8 mouse cellular contexts compared by ENCODE assay signal in the genomic region with DNA sequence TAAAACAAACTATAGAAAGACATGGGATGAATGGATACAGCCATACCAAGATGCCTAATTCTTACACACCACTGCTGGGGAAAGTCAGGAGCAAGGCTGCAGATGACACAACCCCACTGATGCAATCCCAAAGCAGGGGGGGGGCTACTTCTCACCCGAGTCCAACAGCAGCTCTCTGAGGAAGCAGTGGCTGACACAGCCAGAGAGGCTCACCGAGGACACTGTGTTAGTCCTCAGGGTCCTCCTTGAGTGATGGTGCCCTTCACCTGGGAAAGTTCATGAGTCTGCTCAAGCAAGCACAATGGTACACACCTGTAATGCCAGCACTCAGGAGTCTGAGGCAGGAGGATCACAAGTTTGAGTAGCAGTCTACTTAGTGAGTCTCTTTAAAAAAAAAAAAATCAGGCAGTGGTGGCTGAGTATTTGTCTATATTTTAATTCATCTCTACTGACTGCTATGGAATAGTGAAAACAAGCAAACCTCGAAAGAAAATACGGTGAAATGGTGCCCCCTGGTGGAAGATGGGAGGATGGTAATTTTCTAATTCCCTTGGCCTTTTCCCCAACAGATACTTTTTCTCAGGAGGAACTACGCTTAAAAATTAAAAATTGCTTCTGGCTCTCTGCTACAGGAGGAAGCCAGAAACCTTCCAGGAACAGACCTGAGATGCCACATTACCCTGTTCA. TPM values are rescaled to one million over a fixed set of nuclear protein-coding genes. Genes with fewer than 3 reads are reported as not detected.
DNase-seq lines count a peak whose midpoint lies in the region; ATAC-seq lines count a peak whose summit lies in the region.

No protein-coding gene starts in this region.

- no peak overlapping the region for H3K27ac ChIP-seq in liver, embryonic 13.5 days

- no peak overlapping the region for H3K4me2 ChIP-seq in liver, embryonic 13.5 days

- no peaks in the 10 kb centered on the region for H3K27me3 ChIP-seq in liver, embryonic 13.5 days

- H3K36me3 ChIP-seq in liver, embryonic 13.5 days, result peaks cover 14% of the 10 kb centered on the region

- H3K4me1 ChIP-seq in liver, embryonic 13.5 days (replicated peaks), result 0 out of 2 replicates have a peak, but pooled peaks cover 4% of the 10 kb centered on the region

- peak; percentile 19 to 57 for DNase-seq in monocyte, adult 2 months (ENCODE audit: low read depth in 1 of 2, low spot score in 2 of 2)
- peak; percentile 93 for DNase-seq in adrenal gland, adult 2 months
- DNase-seq in embryo, embryonic 11 days, result peak; percentile 74
- DNase-seq in liver, embryonic 13.5 days, result peak; percentile 33
- DNase-seq in right cerebral cortex, postnatal 10 days (ENCODE audit: low spot score in 2 of 2), result peak; percentile 75 to 80

- no peak for ATAC-seq in monocyte, adult 5-6 weeks (replicated peaks; ENCODE audit: insufficient number of reproducible peaks, low FRiP score, low TSS enrichment, poor library complexity, severe bottlenecking)
- peak; percentile 25 to 46; a peak in 2 of 4 replicates for ATAC-seq in hematopoietic stem cell, adult 5-6 weeks (replicated peaks in 1 of 2; ENCODE audit: insufficient read depth in 1 of 2, low FRiP score in 2 of 2, low TSS enrichment in 1 of 2, low read depth in 1 of 2, poor library complexity in 2 of 2, severe bottlenecking in 2 of 2)
- no peak for ATAC-seq in liver, embryonic 13.5 days (ENCODE audit: low read depth)
- ATAC-seq in activated CD4-positive, CD25-positive, alpha-beta regulatory T cell, adult 4 months, result no peak

- 21% methylated on average over 5 of the region's 5 CpGs for WGBS in liver, embryonic 13.5 days (ENCODE audit: insufficient replicate concordance)

- H3K9ac ChIP-seq in liver, embryonic 13.5 days, result no peak overlapping the region

- H3K9me3 ChIP-seq in liver, embryonic 13.5 days (replicated peaks), result no peaks in the 10 kb centered on the region

- H3K4me3 ChIP-seq in liver, embryonic 13.5 days (replicated peaks), result no peak overlapping the region

RNA-seq across cellular contexts. Expression of a gene that starts 12.2 kb away (rescaled TPM):
- 39.4 to 43.8 TPM (median 41.9 TPM) in 3 replicates for total RNA-seq in monocyte, adult 5-6 weeks (2017)
- 10 to 100 TPM; 51.6 to 61.2 TPM for total RNA-seq in adrenal gland, adult 2 months (2021)
- 12.9 and 20.2 TPM in 2 replicates for polyA plus RNA-seq in adrenal gland, adult 2 months (2012; rRNA removed)
- total RNA-seq in hematopoietic stem cell, adult 5-6 weeks (2017), result 38.3 and 47.8 TPM in 2 replicates
- polyA plus RNA-seq in liver, embryonic 13.5 days (2015; fragmentation: Nextera tagmentation; extraction: Ambion mirVana), result 17.2 and 19.8 TPM in 2 replicates
- polyA plus RNA-seq in activated CD4-positive, CD25-positive, alpha-beta regulatory T cell, adult 4 months (2017; shearing (Covaris generic)), result 10 to 100 TPM; 44.5 to 55.8 TPM

RNA-seq across cellular contexts. Expression of a gene that starts 12.2 kb away (rescaled TPM):
- total RNA-seq in monocyte, adult 5-6 weeks (2017), result 0.85 to 1.8 TPM (median 1.4 TPM) in 3 replicates
- 1 to 10 TPM; 5.6 to 5.8 TPM for total RNA-seq in adrenal gland, adult 2 months (2021)
- 7.3 and 9.8 TPM in 2 replicates for polyA plus RNA-seq in adrenal gland, adult 2 months (2012; rRNA removed)
- 3.4 and 5.3 TPM in 2 replicates for total RNA-seq in hematopoietic stem cell, adult 5-6 weeks (2017)
- polyA plus RNA-seq in liver, embryonic 13.5 days (2015; fragmentation: Nextera tagmentation; extraction: Ambion mirVana), result 4.5 and 5.4 TPM in 2 replicates
- 1 to 10 TPM; 4.1 to 4.9 TPM for polyA plus RNA-seq in activated CD4-positive, CD25-positive, alpha-beta regulatory T cell, adult 4 months (2017; shearing (Covaris generic))

RNA-seq across cellular contexts. Expression of a gene that starts 50.2 kb away (rescaled TPM):
- 0.97 TPM in 1 of 3 replicates, not detected in the others for total RNA-seq in monocyte, adult 5-6 weeks (2017)
- under 1 TPM; 0.72 to 0.73 TPM for total RNA-seq in adrenal gland, adult 2 months (2021)
- 0.97 TPM in 1 of 2 replicates, not detected in the other for polyA plus RNA-seq in adrenal gland, adult 2 months (2012; rRNA removed)
- total RNA-seq in hematopoietic stem cell, adult 5-6 weeks (2017), result 0.65 and 1.1 TPM in 2 replicates
- 0.41 and 0.43 TPM in 2 replicates for polyA plus RNA-seq in liver, embryonic 13.5 days (2015; fragmentation: Nextera tagmentation; extraction: Ambion mirVana)
- polyA plus RNA-seq in activated CD4-positive, CD25-positive, alpha-beta regulatory T cell, adult 4 months (2017; shearing (Covaris generic)), result not detected

RNA-seq across cellular contexts. Expression of a gene that starts 50.2 kb away (rescaled TPM):
- 2.3 to 4.5 TPM in 2 of 3 replicates, not detected in the other for total RNA-seq in monocyte, adult 5-6 weeks (2017)
- 1 to 10 TPM; 5.4 to 9.1 TPM for total RNA-seq in adrenal gland, adult 2 months (2021)
- 4.5 and 5.9 TPM in 2 replicates for polyA plus RNA-seq in adrenal gland, adult 2 months (2012; rRNA removed)
- 20.7 and 37.8 TPM in 2 replicates for total RNA-seq in hematopoietic stem cell, adult 5-6 weeks (2017)
- polyA plus RNA-seq in liver, embryonic 13.5 days (2015; fragmentation: Nextera tagmentation; extraction: Ambion mirVana), result 22.5 and 24.6 TPM in 2 replicates
- polyA plus RNA-seq in activated CD4-positive, CD25-positive, alpha-beta regulatory T cell, adult 4 months (2017; shearing (Covaris generic)), result 10 to 100 TPM in 1 of 2 experiments, 1 to 10 TPM in 1; 7.0 to 13.4 TPM

Comparison
In these comparisons a context has a peak if more than half of its experiments do, and no peak if none do; other contexts are left out.
1. DNase-seq: peak in every context shown above with its lines; median percentile 93 in adrenal gland, adult 2 months; 78 in right cerebral cortex, postnatal 10 days; 74 in embryo, embryonic 11 days; 38 in monocyte, adult 2 months; 33 in liver, embryonic 13.5 days.
2. ATAC-seq: peak in hematopoietic stem cell, adult 5-6 weeks (2 of 2); none in monocyte, adult 5-6 weeks (single experiment), liver, embryonic 13.5 days (single experiment) and activated CD4-positive, CD25-positive, alpha-beta regulatory T cell, adult 4 months (single experiment).